Mouse (Mus musculus) bone marrow, adult 2 months (tissue): ENCODE data around the gene Actg2.

ENCODE experiments used
- CTCF ChIP-seq: fragments of 200-500 bp; IDR thresholded peaks from 2 replicates; pipeline ENCODE4 v1.5.1; 2011; ENCODE audit warnings: low read length, control low read depth; ENCODE audit not compliant: control insufficient read depth, insufficient read depth
- POLR2A ChIP-seq: fragments of 200-500 bp; IDR thresholded peaks from 2 replicates; pipeline ENCODE4 v1.6.1; 2011; ENCODE audit warnings: low read depth, mild to moderate bottlenecking, control low read depth, low read length, borderline replicate concordance; ENCODE audit not compliant: control insufficient read depth

- no peak for TF ChIP-seq CTCF
- TF ChIP-seq POLR2A, result no peak
Measured at GRCm38 (mm10) chr6:83548346-83548745, 12.3 kb upstream of the Actg2 start.
